Mouse (Mus musculus): ENCODE results near the gene Stk25.

- TF ChIP-seq CTCF (IDR thresholded peaks at IDR 0.05; ENCODE audit: borderline replicate concordance, extremely low read depth, insufficient read depth, insufficient read length) (no peak), POLR2A (IDR thresholded peaks at IDR 0.05; ENCODE audit: borderline replicate concordance, extremely low read depth, insufficient read depth, insufficient read length, poor library complexity, severe bottlenecking) (no peak)
Measured at GRCm38 (mm10) chr1:93691786-93692357, 33.4 kb upstream of the Stk25 start.

Measured in brain, embryonic 14.5 days (tissue).